Comparison of ENCODE assay signal across 10 mouse cellular contexts in genomic region chr7:135571951-135572559, GRCm38 (mm10). TPM values are rescaled to one million over a fixed set of nuclear protein-coding genes. Genes with fewer than 3 reads are reported as not detected.
DNase-seq lines count a peak whose midpoint lies in the region; ATAC-seq lines count a peak whose summit lies in the region.
"Had no signal": no experiment of that assay in that cellular context is flagged by ENCODE, and none has a peak within 500 bp of the region (broad histone marks: within the 10 kb centered on the region; RNA-seq: fewer than 3 reads in every experiment).

No protein-coding gene starts in this region.

- peaks cover 5% of the 10 kb centered on the region; the same call in 1 of the 2 replicates for H3K4me1 ChIP-seq in midbrain, embryonic 14.5 days (ENCODE audit: control insufficient read depth, insufficient read depth, low read length)
- H3K4me1 ChIP-seq in midbrain, embryonic 10.5 days: 0 out of 2 replicates have a peak, but pooled peaks cover 3% of the 10 kb centered on the region
- H3K4me1 ChIP-seq in intestine, embryonic 16.5 days (ENCODE audit: control insufficient read depth, insufficient read depth, low read length): no peaks in the 10 kb centered on the region
- H3K4me1 ChIP-seq: neural tube, embryonic 12.5 days had no signal

- no peak overlapping the region for H3K4me2 ChIP-seq in midbrain, embryonic 14.5 days (ENCODE audit: low read length)
- no peak overlapping the region for H3K4me2 ChIP-seq in intestine, embryonic 16.5 days (ENCODE audit: low read depth, low read length)
- H3K4me2 ChIP-seq: liver, embryonic 11.5 days; neural tube, embryonic 12.5 days had no signal

- H3K36me3 ChIP-seq in midbrain, embryonic 14.5 days (ENCODE audit: control insufficient read depth, insufficient read depth, low read length): no peaks in the 10 kb centered on the region
- no peaks in the 10 kb centered on the region for H3K36me3 ChIP-seq in midbrain, embryonic 10.5 days
- H3K36me3 ChIP-seq in intestine, embryonic 16.5 days (ENCODE audit: control insufficient read depth, insufficient read depth, low read length): no peaks in the 10 kb centered on the region
- H3K36me3 ChIP-seq: neural tube, embryonic 12.5 days had no signal

- no peaks in the 10 kb centered on the region for H3K9me3 ChIP-seq in midbrain, embryonic 14.5 days (ENCODE audit: control insufficient read depth, low read length)
- 0 out of 2 replicates have a peak, but pooled peaks cover 2% of the 10 kb centered on the region for H3K9me3 ChIP-seq in midbrain, embryonic 10.5 days (replicated peaks)
- no peaks in the 10 kb centered on the region for H3K9me3 ChIP-seq in intestine, embryonic 16.5 days (ENCODE audit: control insufficient read depth, low read length)

- no peak for ATAC-seq in midbrain, embryonic 14.5 days (ENCODE audit: low FRiP score, low TSS enrichment)
- peak; percentile 55; the same call in 1 of the 2 replicates for ATAC-seq in intestine, embryonic 16.5 days

- H3K27ac ChIP-seq in midbrain, embryonic 14.5 days (replicated peaks; ENCODE audit: low read depth, low read length): no peak overlapping the region; the same call in 1 of the 2 replicates
- H3K27ac ChIP-seq in midbrain, embryonic 10.5 days (replicated peaks): no peak overlapping the region
- no peak overlapping the region for H3K27ac ChIP-seq in intestine, embryonic 16.5 days (ENCODE audit: low read length)
- H3K27ac ChIP-seq: neural tube, embryonic 12.5 days had no signal

- H3K4me3 ChIP-seq in midbrain, embryonic 14.5 days (replicated peaks; ENCODE audit: low read depth, low read length): no peak overlapping the region
- no peak overlapping the region for H3K4me3 ChIP-seq in midbrain, embryonic 10.5 days
- no peak overlapping the region for H3K4me3 ChIP-seq in intestine, embryonic 16.5 days (ENCODE audit: low read length)
- H3K4me3 ChIP-seq: neural tube, embryonic 12.5 days had no signal

- peak; percentile 31 for DNase-seq in midbrain, embryonic 14.5 days
- no peak for DNase-seq in midbrain, embryonic 10.5 days (ENCODE audit: low spot score)
- DNase-seq in embryo, embryonic 10.5 days (ENCODE audit: low spot score): peak; percentile 39
- peak; percentile 71 for DNase-seq in urinary bladder, postnatal 36 days (ENCODE audit: low spot score in 2 of 2)
- no peak for DNase-seq in T-cell, adult 2 months (ENCODE audit: low spot score)
- no peak for DNase-seq in adrenal gland, adult 18-20 months (ENCODE audit: low spot score in 2 of 2)
- DNase-seq: thymus, postnatal 4 days had no signal

- no peaks in the 10 kb centered on the region for H3K27me3 ChIP-seq in midbrain, embryonic 14.5 days (ENCODE audit: control insufficient read depth, insufficient read depth, low read length)
- no peaks in the 10 kb centered on the region for H3K27me3 ChIP-seq in midbrain, embryonic 10.5 days (ENCODE audit: low read depth, poor library complexity, severe bottlenecking)
- no peaks in the 10 kb centered on the region for H3K27me3 ChIP-seq in intestine, embryonic 16.5 days (replicated peaks; ENCODE audit: control insufficient read depth, insufficient read depth, low read length)
- H3K27me3 ChIP-seq: neural tube, embryonic 12.5 days had no signal

- WGBS in midbrain, embryonic 14.5 days: 56% methylated on average over 10 of the region's 10 CpGs
- 74% methylated on average over 10 of the region's 10 CpGs for WGBS in midbrain, embryonic 10.5 days
- 47% methylated on average over 10 of the region's 10 CpGs for WGBS in intestine, embryonic 16.5 days

- H3K9ac ChIP-seq in midbrain, embryonic 14.5 days (replicated peaks; ENCODE audit: low read length): no peak overlapping the region
- H3K9ac ChIP-seq in intestine, embryonic 16.5 days (ENCODE audit: low read depth, low read length): no peak overlapping the region
- H3K9ac ChIP-seq: neural tube, embryonic 12.5 days had no signal

RNA-seq across cellular contexts. Expression of gene Ptpre, which starts 34.8 kb away (rescaled TPM):
- polyA plus RNA-seq in midbrain, embryonic 14.5 days (2014; fragmentation: Nextera tagmentation; extraction: Ambion mirVana): 5.0 and 6.7 TPM in 2 replicates
- polyA plus RNA-seq in midbrain, embryonic 10.5 days (2016; fragmentation: Nextera tagmentation; extraction: Ambion mirVana): 0.56 and 0.68 TPM in 2 replicates
- 2.4 and 2.9 TPM in 2 replicates for polyA plus RNA-seq in intestine, embryonic 16.5 days (2015; fragmentation: Nextera tagmentation; extraction: Ambion mirVana)
- 1 to 10 TPM; 3.5 to 4.2 TPM for total RNA-seq in adrenal gland, adult 18-20 months (2021)

RNA-seq across cellular contexts. Expression of gene Clrn3, which starts 43.6 kb away (rescaled TPM):
- polyA plus RNA-seq in midbrain, embryonic 14.5 days (2014; fragmentation: Nextera tagmentation; extraction: Ambion mirVana): not detected in 2 replicates
- not detected in 2 replicates for polyA plus RNA-seq in midbrain, embryonic 10.5 days (2016; fragmentation: Nextera tagmentation; extraction: Ambion mirVana)
- polyA plus RNA-seq in intestine, embryonic 16.5 days (2015; fragmentation: Nextera tagmentation; extraction: Ambion mirVana): 40.3 and 45.1 TPM in 2 replicates
- not detected for total RNA-seq in adrenal gland, adult 18-20 months (2021)
- polyA plus RNA-seq: neural tube, embryonic 12.5 days had no signal

Comparison
In these comparisons a context has a peak if more than half of its experiments do, and no peak if none do; other contexts are left out.
1. DNase-seq: peak in midbrain, embryonic 14.5 days (single experiment), embryo, embryonic 10.5 days (single experiment) and urinary bladder, postnatal 36 days (2 of 2); none in midbrain, embryonic 10.5 days (single experiment), T-cell, adult 2 months (single experiment) and adrenal gland, adult 18-20 months (0 of 2).
2. RNA of gene Clrn3, which starts 43.6 kb away (polyA plus RNA-seq): 40.3 to 45.1 TPM in intestine, embryonic 16.5 days; not detected in midbrain, embryonic 14.5 days and not detected in midbrain, embryonic 10.5 days; every median in the first group is over 10 times any median in the second.